Mouse (Mus musculus): Measurements from ENCODE around the gene Vma21. TPM values are rescaled to one million over a fixed set of nuclear protein-coding genes. Genes with fewer than 3 reads are reported as not detected.

The Vma21 gene
- polyA plus RNA-seq, 1 experiment from 2014 or later, result 46.0 TPM

- Histone ChIP-seq H3K4me3 (ENCODE audit: low read depth, low read length) (no peak overlapping the region), H3K27me3 (replicated peaks; ENCODE audit: control insufficient read depth, insufficient read depth, low read length) (no peaks in the 10 kb centered on the region), H3K27ac (ENCODE audit: low read depth, low read length) (no peak overlapping the region), H3K9ac (ENCODE audit: low read length) (no peak overlapping the region), H3K36me3 (ENCODE audit: control insufficient read depth, insufficient read depth, low read length) (no peaks in the 10 kb centered on the region), H3K9me3 (replicated peaks; ENCODE audit: control insufficient read depth, low read length) (no peaks in the 10 kb centered on the region), H3K4me2 (ENCODE audit: low read length) (no peak overlapping the region), H3K4me1 (ENCODE audit: control insufficient read depth, insufficient read depth, low read length) (no peaks in the 10 kb centered on the region)
- ATAC-seq, result 0 out of 2 replicates have a peak, but pooled peaks have one; percentile 32
- peak; percentile 30 for DNase-seq (ENCODE audit: low spot score)
- 32% methylated on average over 4 of the region's 4 CpGs for WGBS
Measured at GRCm38 (mm10) chrX:71838911-71839310, 23.2 kb downstream of the Vma21 start.

- WGBS, result 81% methylated on average over 4 of the region's 4 CpGs
Measured at GRCm38 (mm10) chrX:71846696-71847095, 31.0 kb downstream of the Vma21 start.

GRCm38 (mm10) chrX:71853798-71854197, 38.1 kb downstream of the Vma21 start:
- H3K9me3 ChIP-seq (replicated peaks; ENCODE audit: control insufficient read depth, low read length), result no peaks in the 10 kb centered on the region
- no peaks in the 10 kb centered on the region for H3K27me3 ChIP-seq (replicated peaks; ENCODE audit: control insufficient read depth, insufficient read depth, low read length)
- H3K4me3 ChIP-seq (ENCODE audit: low read depth, low read length), result no peak overlapping the region
- H3K9ac ChIP-seq (ENCODE audit: low read length), result no peak overlapping the region
- H3K27ac ChIP-seq (ENCODE audit: low read depth, low read length), result no peak overlapping the region
- H3K4me2 ChIP-seq (ENCODE audit: low read length), result no peak overlapping the region
- ATAC-seq (no peak), DNase-seq (ENCODE audit: low spot score) (peak; percentile 11)
- H3K36me3 ChIP-seq (ENCODE audit: control insufficient read depth, insufficient read depth, low read length), result no peaks in the 10 kb centered on the region
- H3K4me1 ChIP-seq (ENCODE audit: control insufficient read depth, insufficient read depth, low read length), result no peaks in the 10 kb centered on the region

More at GRCm38 (mm10) chrX:71846696-71847095, 31.0 kb downstream of the Vma21 start:
- Histone ChIP-seq H3K4me3 (ENCODE audit: low read depth, low read length) (no peak overlapping the region), H3K4me2 (ENCODE audit: low read length) (no peak overlapping the region), H3K9me3 (replicated peaks; ENCODE audit: control insufficient read depth, low read length) (no peaks in the 10 kb centered on the region), H3K27ac (ENCODE audit: low read depth, low read length) (no peak overlapping the region), H3K9ac (ENCODE audit: low read length) (no peak overlapping the region), H3K36me3 (ENCODE audit: control insufficient read depth, insufficient read depth, low read length) (no peaks in the 10 kb centered on the region), H3K4me1 (ENCODE audit: control insufficient read depth, insufficient read depth, low read length) (no peaks in the 10 kb centered on the region), H3K27me3 (replicated peaks; ENCODE audit: control insufficient read depth, insufficient read depth, low read length) (no peaks in the 10 kb centered on the region)
- DNase-seq (ENCODE audit: low spot score) (no peak), ATAC-seq (no peak)

Other genes starting within 250 kb of the Vma21 start
- 2.4 and 2.7 TPM in 2 replicates for gene Gpr50, start 152.3 kb upstream of the Vma21 start, polyA plus RNA-seq (2014; fragmentation: Nextera tagmentation; extraction: Ambion mirVana)
- 0.41 and 0.56 TPM in 2 replicates for gene Gm1141, start 105.1 kb downstream of the Vma21 start, polyA plus RNA-seq (2014; fragmentation: Nextera tagmentation; extraction: Ambion mirVana)
- gene Prrg3, start 146.7 kb downstream of the Vma21 start, polyA plus RNA-seq (2014; fragmentation: Nextera tagmentation; extraction: Ambion mirVana), result 4.9 and 7.5 TPM in 2 replicates
- not detected in 2 replicates for gene Fate1, start 157.1 kb downstream of the Vma21 start, polyA plus RNA-seq (2014; fragmentation: Nextera tagmentation; extraction: Ambion mirVana)
- not detected in 2 replicates for gene Cnga2, start 175.9 kb downstream of the Vma21 start, polyA plus RNA-seq (2014; fragmentation: Nextera tagmentation; extraction: Ambion mirVana)